Mouse (Mus musculus): ENCODE results near the gene Nfib.

DNA sequence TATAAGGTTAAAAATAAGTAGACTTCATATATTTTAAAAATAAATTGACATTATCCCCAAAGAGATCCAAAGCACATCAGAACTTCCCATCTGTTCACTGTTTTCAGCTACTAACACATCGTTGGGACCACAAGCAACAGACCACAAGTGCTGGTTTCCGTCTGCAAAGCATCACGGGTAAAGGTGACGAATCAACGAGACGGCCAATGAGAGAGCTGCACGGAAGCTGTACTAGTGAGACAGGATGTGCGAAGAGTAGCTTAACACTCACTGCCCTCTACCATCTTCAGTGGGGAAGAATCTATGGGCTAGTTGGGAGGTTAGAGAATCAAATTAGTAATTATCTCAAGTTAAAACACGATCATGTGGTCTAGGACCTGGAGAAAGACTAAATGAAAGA is 302.9 kb downstream of the Nfib start:
- no peak for TF ChIP-seq CTCF (IDR thresholded peaks at IDR 0.05; ENCODE audit: low read depth, low read length)
- no peak for TF ChIP-seq GATA1 (IDR thresholded peaks at IDR 0.05; ENCODE audit: borderline replicate concordance, low read length)
- TF ChIP-seq TAL1 (conservative IDR thresholded peaks at IDR 0.05; ENCODE audit: low read depth, low read length), result no peak
- TF ChIP-seq POLR2AphosphoS5 (IDR thresholded peaks at IDR 0.05; ENCODE audit: insufficient replicate concordance, low read depth, low read length), result no peak
- no peak for TF ChIP-seq GATA2 (IDR thresholded peaks at IDR 0.05; ENCODE audit: borderline replicate concordance, low read depth, low read length)

Measured in G1E (cell line).